Mouse (Mus musculus): Measurements from ENCODE around the gene Dnmt3l.

- TF ChIP-seq EP300 (IDR thresholded peaks at IDR 0.05; ENCODE audit: insufficient read depth, low read depth, low read length) (no peak), CTCF (IDR thresholded peaks at IDR 0.05) (no peak), POLR2A (IDR thresholded peaks at IDR 0.05; ENCODE audit: insufficient read depth, low read depth, low read length) (no peak)
Measured at GRCm38 (mm10) chr10:78010335-78010734, 31.4 kb upstream of the Dnmt3l start.
